Mouse (Mus musculus) lung, adult 2 months (tissue): ENCODE results near the gene Homer3.

Experiments
- CTCF ChIP-seq: fragments of 200-500 bp; IDR thresholded peaks from 2 replicates; pipeline ENCODE4 v1.5.1; 2011; ENCODE audit warnings: mild to moderate bottlenecking, low read length, control low read depth; ENCODE audit not compliant: insufficient read depth
- POLR2A ChIP-seq: fragments of 200-500 bp; IDR thresholded peaks from 2 replicates; pipeline ENCODE4 v1.6.1; 2011; ENCODE audit warnings: low read depth, mild to moderate bottlenecking, control low read depth, low read length, borderline replicate concordance; ENCODE audit errors: extremely low read depth

DNA sequence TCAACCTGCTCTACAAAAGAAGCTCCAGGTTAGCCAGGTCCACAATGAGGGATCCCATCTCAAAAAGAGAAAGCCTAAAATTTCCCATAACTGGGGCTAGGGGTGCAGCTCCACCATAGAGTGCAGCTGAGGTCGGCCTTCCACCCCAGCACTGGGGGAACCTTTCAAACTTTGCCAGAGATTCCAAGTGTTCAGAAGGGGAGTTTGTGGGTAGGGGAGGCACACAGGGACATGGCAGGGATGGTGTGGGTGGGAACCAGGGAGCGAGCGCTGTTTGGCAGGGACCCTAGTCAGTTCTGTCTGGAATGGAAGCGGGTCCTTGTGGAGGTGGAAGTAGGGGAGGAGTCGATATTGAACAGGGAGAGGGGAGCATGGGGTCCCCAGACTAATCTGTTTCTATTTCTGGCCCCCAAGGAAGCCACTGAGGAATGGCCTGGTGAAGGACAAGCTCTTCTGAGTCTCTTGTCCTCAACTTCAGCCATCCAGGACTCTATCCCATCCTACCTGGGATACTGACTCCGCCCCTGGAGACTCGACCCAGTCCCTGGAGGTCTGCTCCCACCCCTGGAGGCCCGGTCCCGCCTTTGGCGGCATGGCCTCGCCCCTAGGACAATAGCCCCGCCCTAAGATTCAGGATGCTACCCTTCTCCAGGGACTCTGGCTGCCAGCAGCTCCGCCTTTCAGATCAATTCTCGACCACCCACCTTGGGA is 46.7 kb downstream of the Homer3 start, which contains the start of gene Gdf1:
- no peak for TF ChIP-seq POLR2A
- no peak for TF ChIP-seq CTCF
